Mouse (Mus musculus): Measurements from ENCODE around the gene Ahnak2. TPM values are rescaled to one million over a fixed set of nuclear protein-coding genes. Genes with fewer than 3 reads are reported as not detected.

Gene Ahnak2
- total and polyA plus RNA-seq, 3 experiments, result 3.1 to 27.7 (median 14.6) TPM

DNA sequence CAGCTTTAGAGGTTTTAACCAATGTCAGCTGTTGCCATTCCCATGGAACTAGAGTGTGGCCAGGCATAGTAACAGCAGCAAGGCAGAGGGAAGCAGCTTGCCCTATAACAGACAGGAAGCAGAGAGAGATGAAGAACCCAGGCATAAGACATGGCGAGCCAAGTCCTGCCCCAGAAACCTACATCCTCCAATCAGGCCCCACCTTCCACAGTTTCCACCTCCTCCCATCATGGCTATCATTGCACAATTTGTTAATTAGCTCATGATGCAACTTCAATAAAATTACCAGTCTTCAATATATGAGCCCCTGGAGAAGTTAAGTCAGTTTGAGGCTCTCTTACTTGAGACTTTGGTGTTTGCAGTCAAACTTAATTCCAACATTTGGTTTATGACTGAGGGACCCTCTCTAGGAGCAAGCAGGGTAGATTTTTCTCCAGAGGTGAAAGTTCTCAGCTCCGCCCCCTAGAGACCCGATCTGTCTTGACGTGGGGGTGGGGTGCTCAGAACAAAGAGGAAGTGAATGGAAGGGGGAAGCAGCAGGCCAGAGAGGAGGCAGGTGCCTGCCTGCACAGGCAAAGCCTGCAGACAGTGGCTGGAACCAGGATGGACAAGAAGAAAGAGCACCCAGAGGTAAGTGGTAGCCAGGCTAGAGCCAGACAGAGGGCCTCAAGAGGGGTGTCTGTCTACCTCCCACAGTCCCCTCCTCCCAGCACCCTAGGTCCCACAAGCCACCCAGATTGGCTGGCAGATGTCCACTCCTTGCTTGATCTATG, 42.1 kb downstream of the Ahnak2 start, which contains the start of gene Pld4 (continued):
- TF ChIP-seq MAFK (IDR thresholded peaks at IDR 0.05; ENCODE audit: insufficient replicate concordance, low read length) (no peak), MAZ (IDR thresholded peaks at IDR 0.05; ENCODE audit: low read depth, low read length) (no peak), CHD2 (IDR thresholded peaks at IDR 0.05; ENCODE audit: low read length) (peak; percentile 87), ETS1 (conservative IDR thresholded peaks at IDR 0.05; ENCODE audit: low read depth, low read length) (peak; percentile 54), MEF2A (IDR thresholded peaks at IDR 0.05; ENCODE audit: borderline replicate concordance, low read depth, low read length) (peak; percentile 62; the same call in 1 of the 2 replicates), ZKSCAN1 (IDR thresholded peaks at IDR 0.05; ENCODE audit: borderline replicate concordance, low read depth, low read length) (no peak), JUN (IDR thresholded peaks at IDR 0.05; ENCODE audit: insufficient read depth, low read depth, low read length) (no peak), ELF1 (IDR thresholded peaks at IDR 0.05; ENCODE audit: low read depth, low read length) (peak; percentile 87), CTCF (conservative IDR thresholded peaks at IDR 0.05 in 1 of 2, IDR thresholded peaks at IDR 0.05 in 1 of 2; ENCODE audit: low read depth in 2 of 2, low read length in 2 of 2) (peak in 1 of 2 experiments; percentile 47; a peak in 2 of 4 replicates), CHD1 (IDR thresholded peaks at IDR 0.05; ENCODE audit: low read depth, low read length) (no peak; the same call in 1 of the 2 replicates), KAT2A (IDR thresholded peaks at IDR 0.05; ENCODE audit: insufficient replicate concordance, low read length) (no peak), ZC3H11A (IDR thresholded peaks at IDR 0.05; ENCODE audit: low read depth, low read length) (no peak), BHLHE40 (IDR thresholded peaks at IDR 0.05; ENCODE audit: low read depth, low read length) (peak; percentile 77), POLR2A (IDR thresholded peaks at IDR 0.05; ENCODE audit: low read depth, low read length) (peak; percentile 76), ZMIZ1 (IDR thresholded peaks at IDR 0.05; ENCODE audit: low read depth, low read length) (0 out of 2 replicates have a peak, but pooled peaks have one; percentile 63), ZNF384 (IDR thresholded peaks at IDR 0.05; ENCODE audit: low read depth, low read length) (no peak)

DNA sequence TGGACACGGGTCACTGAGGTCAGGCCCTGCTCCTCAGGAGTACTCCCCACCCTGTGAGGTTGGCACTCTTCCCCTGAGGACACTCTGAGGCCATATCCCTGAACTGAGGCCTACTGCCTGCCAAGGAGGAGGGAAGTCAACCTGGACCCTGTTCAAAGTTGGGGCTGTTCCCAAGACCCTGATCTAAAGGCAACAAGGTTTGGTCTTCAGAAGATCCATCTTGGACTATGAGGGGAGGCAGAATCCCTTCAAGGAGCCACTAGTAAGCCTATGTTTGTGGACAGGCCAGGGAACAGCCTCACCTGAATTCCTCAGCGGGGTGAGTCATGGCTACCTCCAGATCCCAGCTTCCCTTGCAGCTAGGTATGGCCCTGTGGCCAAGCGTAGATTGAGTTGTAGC, 43.0 kb downstream of the Ahnak2 start:
- dilution Hi-C loops (cut with MboI; ENCODE audit: extremely low pct_ligation_motif_present, extremely low pct_unique_long_range_greater_than_20kb, low sequenced_read_pairs), result no loop called here
- H3K27ac ChIP-seq (ENCODE audit: insufficient read depth, low read depth), result no peak overlapping the region
- H3K36me3 ChIP-seq (replicated peaks in 1 of 2; ENCODE audit: control insufficient read depth in 1 of 2, insufficient read depth in 1 of 2, low read length in 1 of 2), result peaks cover 11 to 16% of the 10 kb centered on the region in 2 experiments
- H3K79me2 ChIP-seq (replicated peaks; ENCODE audit: control insufficient read depth, extremely low read depth, insufficient read depth, poor library complexity, severe bottlenecking), result no peaks in the 10 kb centered on the region
- no peak for DNase-seq (ENCODE audit: extremely low read depth)
- H3K27me3 ChIP-seq (replicated peaks), result no peaks in the 10 kb centered on the region
- no peak overlapping the region for H3K9ac ChIP-seq (ENCODE audit: insufficient read depth, low read depth)
- in situ Hi-C loops (cut with MboI; ENCODE audit: low pct_ligation_motif_present, low pct_unique_long_range_greater_than_20kb, low sequenced_read_pairs), result loop anchor here (5.0 kb wide), 1 partner anchor 38 kb away; no protein-coding TSS in a partner anchor
- H3K4me1 ChIP-seq (ENCODE audit: control insufficient read depth in 1 of 2, insufficient read depth in 2 of 2), result peaks cover 16 to 30% of the 10 kb centered on the region in 2 experiments
- H3K4me3 ChIP-seq (replicated peaks in 1 of 3; ENCODE audit: low read depth in 2 of 3, low read length in 2 of 3, poor library complexity in 1 of 3), result no peak overlapping the region
- H3K4me2 ChIP-seq (ENCODE audit: insufficient read depth, low read depth, poor library complexity, severe bottlenecking), result no peak overlapping the region
- H3K9me3 ChIP-seq (replicated peaks; ENCODE audit: low read length), result peaks cover 14% of the 10 kb centered on the region
- TF ChIP-seq MXI1 (IDR thresholded peaks at IDR 0.05; ENCODE audit: low read depth, low read length), result no peak
- TF ChIP-seq MEF2A (IDR thresholded peaks at IDR 0.05; ENCODE audit: borderline replicate concordance, low read depth, low read length), result no peak
- TF ChIP-seq IRF4 (IDR thresholded peaks at IDR 0.05; ENCODE audit: low read depth, low read length), result no peak
- TF ChIP-seq RCOR1 (conservative IDR thresholded peaks at IDR 0.05; ENCODE audit: low read depth, low read length), result no peak
- no peak for TF ChIP-seq SIN3A (IDR thresholded peaks at IDR 0.05; ENCODE audit: low read length)
- no peak for TF ChIP-seq GABPA (IDR thresholded peaks at IDR 0.05; ENCODE audit: insufficient replicate concordance, low read depth, low read length)
- TF ChIP-seq E2F4 (IDR thresholded peaks at IDR 0.05; ENCODE audit: insufficient replicate concordance, low read depth, low read length), result no peak
- no peak for TF ChIP-seq ELF1 (IDR thresholded peaks at IDR 0.05; ENCODE audit: low read depth, low read length)
- no peak for TF ChIP-seq ZKSCAN1 (IDR thresholded peaks at IDR 0.05; ENCODE audit: borderline replicate concordance, low read depth, low read length)

Data from CH12.LX (cell line).